In genomic region chr11:115257775-115258510, GRCm38 (mm10) we compare ENCODE assay signal across 8 mouse cellular contexts. TPM values are rescaled to one million over a fixed set of nuclear protein-coding genes. Genes with fewer than 3 reads are reported as not detected.
DNase-seq lines count a peak whose midpoint lies in the region; ATAC-seq and TF ChIP-seq lines count a peak whose summit lies in the region.

No protein-coding gene starts in this region.

- no peak overlapping the region for H3K27ac ChIP-seq in lung, postnatal 0 days (ENCODE audit: low read length)
- no peak overlapping the region for H3K27ac ChIP-seq in forebrain, postnatal 0 days (ENCODE audit: low read depth, low read length)
- no peak overlapping the region for H3K27ac ChIP-seq in limb, embryonic 12.5 days
- H3K27ac ChIP-seq in stomach, embryonic 14.5 days (ENCODE audit: low read length), result no peak overlapping the region

- peak; percentile 58 for DNase-seq in lung, postnatal 0 days (ENCODE audit: low spot score)
- no peak for DNase-seq in lung, postnatal 25 days (ENCODE audit: low spot score)
- DNase-seq in forebrain, postnatal 0 days, result no peak
- DNase-seq in gastrocnemius, adult 8-10 months (ENCODE audit: low spot score in 2 of 2), result no peak
- DNase-seq in cerebellum, adult 8-10 months, result no peak
- DNase-seq in left cerebral cortex, postnatal 10 days (ENCODE audit: extremely low spot score in 1 of 2, low spot score in 2 of 2), result no peak

- H3K9me3 ChIP-seq in lung, postnatal 0 days (ENCODE audit: low read length), result no peaks in the 10 kb centered on the region
- H3K9me3 ChIP-seq in forebrain, postnatal 0 days (ENCODE audit: low read length), result no peaks in the 10 kb centered on the region
- H3K9me3 ChIP-seq in limb, embryonic 12.5 days, result no peaks in the 10 kb centered on the region
- H3K9me3 ChIP-seq in stomach, embryonic 14.5 days (ENCODE audit: control insufficient read depth, low read depth, low read length), result no peaks in the 10 kb centered on the region

- H3K4me2 ChIP-seq in lung, postnatal 0 days (replicated peaks; ENCODE audit: low read depth, low read length), result no peak overlapping the region
- peak overlapping the region; percentile 38 for H3K4me2 ChIP-seq in forebrain, postnatal 0 days (ENCODE audit: low read depth)
- H3K4me2 ChIP-seq in limb, embryonic 12.5 days, result peak overlapping the region; percentile 36
- H3K4me2 ChIP-seq in stomach, embryonic 14.5 days (replicated peaks; ENCODE audit: low read depth, low read length), result 0 out of 2 replicates have a peak overlapping the region, but pooled peaks have one; percentile 21

- no peak for TF ChIP-seq EP300 in lung, postnatal 0 days (IDR thresholded peaks at IDR 0.05)

- 18% methylated on average over 50 of the region's 59 CpGs for WGBS in lung, postnatal 0 days
- WGBS in forebrain, postnatal 0 days, result 17% methylated on average over 59 of the region's 59 CpGs
- WGBS in limb, embryonic 12.5 days, result 15% methylated on average over 59 of the region's 59 CpGs
- 16% methylated on average over 59 of the region's 59 CpGs for WGBS in stomach, embryonic 14.5 days

- no peak for TF ChIP-seq CTCF in lung, postnatal 0 days (IDR thresholded peaks at IDR 0.05)
- TF ChIP-seq CTCF in forebrain, postnatal 0 days (IDR thresholded peaks at IDR 0.05; ENCODE audit: low read depth), result no peak

- peaks cover 41% of the 10 kb centered on the region for H3K27me3 ChIP-seq in lung, postnatal 0 days (replicated peaks; ENCODE audit: insufficient read depth, low read length)
- H3K27me3 ChIP-seq in forebrain, postnatal 0 days (ENCODE audit: insufficient read depth, low read length), result peaks cover 23% of the 10 kb centered on the region
- H3K27me3 ChIP-seq in limb, embryonic 12.5 days, result peaks cover 100% of the 10 kb centered on the region
- peaks cover 24% of the 10 kb centered on the region; the same call in 1 of the 2 replicates for H3K27me3 ChIP-seq in stomach, embryonic 14.5 days (ENCODE audit: control insufficient read depth, insufficient read depth, low read length)

- H3K4me1 ChIP-seq in lung, postnatal 0 days (ENCODE audit: insufficient read depth, low read depth, low read length), result no peaks in the 10 kb centered on the region
- no peaks in the 10 kb centered on the region for H3K4me1 ChIP-seq in forebrain, postnatal 0 days (ENCODE audit: insufficient read depth)
- peaks cover 9% of the 10 kb centered on the region for H3K4me1 ChIP-seq in limb, embryonic 12.5 days (replicated peaks)
- H3K4me1 ChIP-seq in stomach, embryonic 14.5 days (ENCODE audit: control insufficient read depth, insufficient read depth, low read length), result peaks cover 3% of the 10 kb centered on the region; the same call in 1 of the 2 replicates

- H3K4me3 ChIP-seq in lung, postnatal 0 days (ENCODE audit: low read depth, low read length), result peak overlapping the region; percentile 5; the same call in 1 of the 2 replicates
- peak overlapping the region; percentile 19 for H3K4me3 ChIP-seq in forebrain, postnatal 0 days (ENCODE audit: low read depth, low read length)
- H3K4me3 ChIP-seq in limb, embryonic 12.5 days (replicated peaks), result peak overlapping the region; percentile 25
- peak overlapping the region; percentile 2; the same call in 1 of the 2 replicates for H3K4me3 ChIP-seq in stomach, embryonic 14.5 days (ENCODE audit: low read depth, low read length)

- intact Hi-C loops in left cerebral cortex, postnatal 10 days (cut with DNase I), result no loop called here

- no peaks in the 10 kb centered on the region for H3K36me3 ChIP-seq in lung, postnatal 0 days (ENCODE audit: insufficient read depth, low read length)
- H3K36me3 ChIP-seq in forebrain, postnatal 0 days (ENCODE audit: insufficient read depth), result no peaks in the 10 kb centered on the region
- no peaks in the 10 kb centered on the region for H3K36me3 ChIP-seq in limb, embryonic 12.5 days
- no peaks in the 10 kb centered on the region for H3K36me3 ChIP-seq in stomach, embryonic 14.5 days (ENCODE audit: control insufficient read depth, insufficient read depth, low read length)

- H3K9ac ChIP-seq in lung, postnatal 0 days (replicated peaks; ENCODE audit: low read depth), result no peak overlapping the region
- H3K9ac ChIP-seq in forebrain, postnatal 0 days, result no peak overlapping the region
- H3K9ac ChIP-seq in limb, embryonic 12.5 days (replicated peaks), result no peak overlapping the region
- 0 out of 2 replicates have a peak overlapping the region, but pooled peaks have one; percentile 1 for H3K9ac ChIP-seq in stomach, embryonic 14.5 days (replicated peaks; ENCODE audit: low read depth, low read length)

- ATAC-seq in lung, postnatal 0 days, result peak; percentile 56
- peak; percentile 42; the same call in 1 of the 2 replicates for ATAC-seq in forebrain, postnatal 0 days
- no peak for ATAC-seq in limb, embryonic 12.5 days (ENCODE audit: insufficient number of reproducible peaks, insufficient read depth, low FRiP score, low TSS enrichment, low read depth)
- peak; percentile 54; the same call in 1 of the 2 replicates for ATAC-seq in stomach, embryonic 14.5 days (ENCODE audit: insufficient number of reproducible peaks, insufficient read depth, low FRiP score, low read depth)

RNA-seq across cellular contexts. Expression of gene Grin2c, which starts 9.1 kb away (rescaled TPM):
- polyA plus RNA-seq in lung, postnatal 0 days (2015; fragmentation: Nextera tagmentation; extraction: Ambion mirVana), result 0.11 TPM in 2 replicates
- total RNA-seq in forebrain, postnatal 0 days (2014; rRNA removed), result 1.5 and 1.6 TPM in 2 replicates
- polyA plus RNA-seq in forebrain, postnatal 0 days (2015; fragmentation: Nextera tagmentation; extraction: Ambion mirVana), result 0.35 and 0.48 TPM in 2 replicates
- 0.09 and 0.21 TPM in 2 replicates for polyA plus RNA-seq in limb, embryonic 12.5 days (2016; fragmentation: Nextera tagmentation; extraction: Ambion mirVana)
- not detected in 2 replicates for polyA plus RNA-seq in stomach, embryonic 14.5 days (2014; fragmentation: Nextera tagmentation; extraction: Ambion mirVana)
- total RNA-seq in gastrocnemius, adult 8-10 months (2022), result under 1 TPM; 0.05 to 0.16 (median 0.14) TPM
- total RNA-seq in left cerebral cortex, postnatal 10 days (2021), result 10 to 100 TPM; 14.7 to 21.6 TPM

RNA-seq across cellular contexts. Expression of gene Fdxr, which starts 18.9 kb away (rescaled TPM):
- polyA plus RNA-seq in lung, postnatal 0 days (2015; fragmentation: Nextera tagmentation; extraction: Ambion mirVana), result 6.9 and 7.9 TPM in 2 replicates
- total RNA-seq in forebrain, postnatal 0 days (2014; rRNA removed), result 18.6 and 26.2 TPM in 2 replicates
- polyA plus RNA-seq in forebrain, postnatal 0 days (2015; fragmentation: Nextera tagmentation; extraction: Ambion mirVana), result 14.0 and 16.4 TPM in 2 replicates
- polyA plus RNA-seq in limb, embryonic 12.5 days (2016; fragmentation: Nextera tagmentation; extraction: Ambion mirVana), result 13.2 and 16.1 TPM in 2 replicates
- 11.5 and 13.3 TPM in 2 replicates for polyA plus RNA-seq in stomach, embryonic 14.5 days (2014; fragmentation: Nextera tagmentation; extraction: Ambion mirVana)
- total RNA-seq in gastrocnemius, adult 8-10 months (2022), result 1 to 10 TPM; 2.4 to 4.1 (median 2.7) TPM
- total RNA-seq in left cerebral cortex, postnatal 10 days (2021), result 10 to 100 TPM; 18.2 to 18.7 TPM

RNA-seq across cellular contexts. Expression of gene Fads6, which starts 39.5 kb away (rescaled TPM):
- 0.17 and 0.24 TPM in 2 replicates for polyA plus RNA-seq in lung, postnatal 0 days (2015; fragmentation: Nextera tagmentation; extraction: Ambion mirVana)
- 3.8 and 6.5 TPM in 2 replicates for total RNA-seq in forebrain, postnatal 0 days (2014; rRNA removed)
- 0.47 and 0.48 TPM in 2 replicates for polyA plus RNA-seq in forebrain, postnatal 0 days (2015; fragmentation: Nextera tagmentation; extraction: Ambion mirVana)
- polyA plus RNA-seq in limb, embryonic 12.5 days (2016; fragmentation: Nextera tagmentation; extraction: Ambion mirVana), result 0.10 and 0.15 TPM in 2 replicates
- 1.3 and 1.5 TPM in 2 replicates for polyA plus RNA-seq in stomach, embryonic 14.5 days (2014; fragmentation: Nextera tagmentation; extraction: Ambion mirVana)
- total RNA-seq in gastrocnemius, adult 8-10 months (2022), result 1 to 10 TPM; 2.7 to 5.7 (median 4.6) TPM
- 1 to 10 TPM; 6.5 to 6.8 TPM for total RNA-seq in left cerebral cortex, postnatal 10 days (2021)

RNA-seq across cellular contexts. Expression of gene Otop2, which starts 49.0 kb away (rescaled TPM):
- polyA plus RNA-seq in lung, postnatal 0 days (2015; fragmentation: Nextera tagmentation; extraction: Ambion mirVana), result not detected in 2 replicates
- 0.15 TPM in 1 of 2 replicates, not detected in the other for total RNA-seq in forebrain, postnatal 0 days (2014; rRNA removed)
- polyA plus RNA-seq in forebrain, postnatal 0 days (2015; fragmentation: Nextera tagmentation; extraction: Ambion mirVana), result 0.10 and 0.13 TPM in 2 replicates
- polyA plus RNA-seq in limb, embryonic 12.5 days (2016; fragmentation: Nextera tagmentation; extraction: Ambion mirVana), result 0.56 TPM in 1 of 2 replicates, not detected in the other
- polyA plus RNA-seq in stomach, embryonic 14.5 days (2014; fragmentation: Nextera tagmentation; extraction: Ambion mirVana), result not detected in 2 replicates
- not detected for total RNA-seq in gastrocnemius, adult 8-10 months (2022)
- total RNA-seq in left cerebral cortex, postnatal 10 days (2021), result under 1 TPM in 1 of 2 experiments, not detected in 1; 0.14 TPM
